Comparison of ENCODE assay signal across 8 mouse cellular contexts in genomic region chr5:8422157-8422931, GRCm38 (mm10). TPM values are rescaled to one million over a fixed set of nuclear protein-coding genes. Genes with fewer than 3 reads are reported as not detected.
A peak's percentile ranks its signal among the peaks of the same experiment; 100 is the strongest.
DNase-seq lines count a peak whose midpoint lies in the region; ATAC-seq and TF ChIP-seq lines count a peak whose summit lies in the region.

TSS of gene Dbf4 (minus strand) at chr5:8422716.
TSS of gene Slc25a40 (plus strand) at chr5:8422850.

- peak; percentile 97 for ATAC-seq in heart, embryonic 12.5 days (ENCODE audit: insufficient number of reproducible peaks, low FRiP score)
- peak; percentile 98 for ATAC-seq in kidney, embryonic 16.5 days (ENCODE audit: low FRiP score, low TSS enrichment)
- ATAC-seq in monocyte, adult 5-6 weeks (replicated peaks; ENCODE audit: insufficient number of reproducible peaks, low FRiP score, low TSS enrichment, poor library complexity, severe bottlenecking): peak; percentile 87

- peak within 1 kb of the TSS; percentile 91 for H3K9ac ChIP-seq in heart, embryonic 12.5 days
- H3K9ac ChIP-seq in kidney, embryonic 16.5 days (replicated peaks; ENCODE audit: low read length): peak within 1 kb of the TSS; percentile 95
- H3K9ac ChIP-seq in liver, adult 2 months (ENCODE audit: low read depth, low read length): peak within 1 kb of the TSS; percentile 90

- H3K27ac ChIP-seq in heart, embryonic 12.5 days (ENCODE audit: poor library complexity, severe bottlenecking): peak within 1 kb of the TSS; percentile 83
- H3K27ac ChIP-seq in kidney, embryonic 16.5 days (ENCODE audit: low read length): peak within 1 kb of the TSS; percentile 87
- H3K27ac ChIP-seq in liver, adult 2 months (replicated peaks; ENCODE audit: insufficient read depth, low read depth, low read length): no peak within 1 kb of the TSS

- H3K27me3 ChIP-seq in erythroblast, embryonic 14.5 days (ENCODE audit: control insufficient read depth): no peaks in the 10 kb centered on the region
- H3K27me3 ChIP-seq in heart, embryonic 12.5 days (replicated peaks): no peaks in the 10 kb centered on the region
- no peaks in the 10 kb centered on the region for H3K27me3 ChIP-seq in kidney, embryonic 16.5 days (ENCODE audit: insufficient read depth, low read length)
- no peaks in the 10 kb centered on the region for H3K27me3 ChIP-seq in liver, adult 2 months (ENCODE audit: control insufficient read depth, insufficient read depth, low read length)

- H3K4me3 ChIP-seq in erythroblast, embryonic 14.5 days (replicated peaks): peak within 1 kb of the TSS; percentile 100
- peak within 1 kb of the TSS; percentile 80 for H3K4me3 ChIP-seq in heart, embryonic 12.5 days
- H3K4me3 ChIP-seq in kidney, embryonic 16.5 days (ENCODE audit: low read length): peak within 1 kb of the TSS; percentile 75
- H3K4me3 ChIP-seq in liver, adult 2 months (ENCODE audit: insufficient read depth, low read depth, low read length): peak within 1 kb of the TSS; percentile 93

- H3K9me3 ChIP-seq in erythroblast, embryonic 14.5 days (ENCODE audit: control insufficient read depth, low read length): no peaks in the 10 kb centered on the region
- H3K9me3 ChIP-seq in heart, embryonic 12.5 days (replicated peaks): no peaks in the 10 kb centered on the region
- H3K9me3 ChIP-seq in kidney, embryonic 16.5 days (ENCODE audit: low read length): no peaks in the 10 kb centered on the region

- WGBS in heart, embryonic 12.5 days: under 1% methylated on average over 93 of the region's 93 CpGs
- 0% methylated on average over 79 of the region's 93 CpGs for WGBS in kidney, embryonic 16.5 days
- WGBS in liver, adult 2 months: under 1% methylated on average over 92 of the region's 93 CpGs

- peak; percentile 95 for DNase-seq in CD4-positive, CD25-positive, alpha-beta regulatory T cell, adult 2 months (ENCODE audit: low read depth, low spot score)
- DNase-seq in brain, embryonic 18.5 days (ENCODE audit: low read depth, low spot score): peak; percentile 73
- peak; percentile 59 for DNase-seq in liver, adult 2 months (ENCODE audit: extremely low read depth, low read depth, low spot score)
- DNase-seq in spleen, postnatal 36 days (ENCODE audit: low spot score in 2 of 2): peak; percentile 93 to 94

- TF ChIP-seq CTCF in liver, adult 2 months (IDR thresholded peaks at IDR 0.05; ENCODE audit: low read depth, low read length): no peak

- no peak; the same call in 1 of the 2 replicates for TF ChIP-seq POLR2A in liver, adult 2 months (IDR thresholded peaks at IDR 0.05; ENCODE audit: extremely low read depth, insufficient read depth, low read length)

- H3K4me2 ChIP-seq in heart, embryonic 12.5 days: peak within 1 kb of the TSS; percentile 71
- H3K4me2 ChIP-seq in kidney, embryonic 16.5 days (replicated peaks; ENCODE audit: low read depth, low read length): peak within 1 kb of the TSS; percentile 74

- no peaks in the 10 kb centered on the region for H3K79me2 ChIP-seq in liver, adult 2 months (ENCODE audit: control insufficient read depth, insufficient read depth, low read length)

- peaks cover 52% of the 10 kb centered on the region for H3K4me1 ChIP-seq in erythroblast, embryonic 14.5 days (ENCODE audit: control insufficient read depth)
- peaks cover 5% of the 10 kb centered on the region for H3K4me1 ChIP-seq in heart, embryonic 12.5 days (replicated peaks)
- peaks cover 9% of the 10 kb centered on the region for H3K4me1 ChIP-seq in kidney, embryonic 16.5 days (ENCODE audit: insufficient read depth, low read length)
- no peaks in the 10 kb centered on the region for H3K4me1 ChIP-seq in liver, adult 2 months (ENCODE audit: control insufficient read depth, insufficient read depth, low read length)

- peaks cover 46% of the 10 kb centered on the region for H3K36me3 ChIP-seq in erythroblast, embryonic 14.5 days (ENCODE audit: control insufficient read depth)
- peaks cover 25% of the 10 kb centered on the region for H3K36me3 ChIP-seq in heart, embryonic 12.5 days
- peaks cover 17% of the 10 kb centered on the region for H3K36me3 ChIP-seq in kidney, embryonic 16.5 days (ENCODE audit: insufficient read depth, low read length)
- H3K36me3 ChIP-seq in liver, adult 2 months (ENCODE audit: control insufficient read depth, insufficient read depth, low read length): no peaks in the 10 kb centered on the region

RNA-seq across cellular contexts. Expression of gene Dbf4, which starts in this region (rescaled TPM):
- polyA plus RNA-seq in erythroblast, embryonic 14.5 days (2012): 3.0 and 4.1 TPM in 2 replicates
- polyA plus RNA-seq in heart, embryonic 12.5 days (2016; fragmentation: Nextera tagmentation; extraction: Ambion mirVana): 36.7 and 39.2 TPM in 2 replicates
- 38.2 and 39.7 TPM in 2 replicates for polyA plus RNA-seq in kidney, embryonic 16.5 days (2015; fragmentation: Nextera tagmentation; extraction: Ambion mirVana)
- total RNA-seq in liver, adult 2 months (2014; rRNA removed): 1.7 and 2.3 TPM in 2 replicates
- 1.4 and 1.8 TPM in 2 replicates for polyA plus RNA-seq in liver, adult 2 months (2012; rRNA removed)
- 47.4 to 70.3 TPM (median 66.5 TPM) in 3 replicates for total RNA-seq in monocyte, adult 5-6 weeks (2017)

RNA-seq across cellular contexts. Expression of gene Slc25a40, which starts in this region (rescaled TPM):
- polyA plus RNA-seq in erythroblast, embryonic 14.5 days (2012): 0.05 and 0.13 TPM in 2 replicates
- 16.0 and 19.1 TPM in 2 replicates for polyA plus RNA-seq in heart, embryonic 12.5 days (2016; fragmentation: Nextera tagmentation; extraction: Ambion mirVana)
- polyA plus RNA-seq in kidney, embryonic 16.5 days (2015; fragmentation: Nextera tagmentation; extraction: Ambion mirVana): 12.6 and 13.4 TPM in 2 replicates
- total RNA-seq in liver, adult 2 months (2014; rRNA removed): 4.2 and 4.4 TPM in 2 replicates
- polyA plus RNA-seq in liver, adult 2 months (2012; rRNA removed): 0.62 and 0.66 TPM in 2 replicates
- total RNA-seq in monocyte, adult 5-6 weeks (2017): 6.6 to 19.0 TPM (median 10.3 TPM) in 3 replicates

Comparison
In these comparisons a context has a peak if more than half of its experiments do, and no peak if none do; other contexts are left out.
1. RNA of gene Dbf4 (total RNA-seq): 47.4 to 70.3 TPM in monocyte, adult 5-6 weeks; 1.7 to 2.3 TPM in liver, adult 2 months; every median in the first group is over 10 times any median in the second.
2. Peak in every context shown above with its lines, with median percentiles within 50 percentile points of each other: DNase-seq, H3K4me3 ChIP-seq, ATAC-seq and H3K9ac ChIP-seq.